Mouse (Mus musculus) limb, embryonic 12.5 days (tissue): Measurements from ENCODE around the gene Celsr1. TPM values are rescaled to one million over a fixed set of nuclear protein-coding genes. Genes with fewer than 3 reads are reported as not detected.
A peak's percentile ranks its signal among the peaks of the same experiment; 100 is the strongest.

Experiments used
- ATAC-seq: fragments of 200-750 bp; cut with Nextera tagmentation; 2 replicates; pipeline ENCODE4 v1.8.0; 2017; ENCODE audit warnings: low read depth, moderate TSS enrichment; ENCODE audit not compliant: insufficient number of reproducible peaks, insufficient read depth, low FRiP score, low TSS enrichment
- H3K27ac ChIP-seq: fragments of 300-500 bp; sonication (generic); 2 replicates; pipeline ENCODE4 v1.5.1; 2016; ENCODE audit warnings: mild to moderate bottlenecking, moderate library complexity
- H3K27me3 ChIP-seq: fragments of 300-500 bp; sonication (generic); 2 replicates; pipeline ENCODE4 v1.6.1; 2016; ENCODE audit warnings: mild to moderate bottlenecking, moderate library complexity
- H3K36me3 ChIP-seq: fragments of 300-500 bp; sonication (generic); 2 replicates; pipeline ENCODE4 v1.6.1; 2016; ENCODE audit warnings: mild to moderate bottlenecking, moderate library complexity
- H3K4me1 ChIP-seq: fragments of 300-500 bp; sonication (generic); replicated peaks from 2 replicates; pipeline ENCODE4 v1.6.1; 2016
- H3K4me2 ChIP-seq: fragments of 300-500 bp; sonication (generic); 2 replicates; pipeline ENCODE4 v1.6.1; 2016; ENCODE audit warnings: mild to moderate bottlenecking, moderate library complexity
- H3K4me3 ChIP-seq: fragments of 300-500 bp; sonication (generic); replicated peaks from 2 replicates; pipeline ENCODE4 v1.5.1; 2016; ENCODE audit warnings: mild to moderate bottlenecking
- H3K9ac ChIP-seq: fragments of 300-500 bp; sonication (generic); replicated peaks from 2 replicates; pipeline ENCODE4 v1.6.1; 2016; ENCODE audit warnings: mild to moderate bottlenecking, moderate library complexity
- H3K9me3 ChIP-seq: fragments of 300-500 bp; sonication (generic); 2 replicates; pipeline ENCODE4 v1.6.1; 2016; ENCODE audit warnings: mild to moderate bottlenecking, moderate library complexity
- WGBS: fragments of 180-500 bp; shearing (Covaris S2); methylation state at CpG from one replicate; pipeline ENCODE4 v1.1.7; 2016; 5-methylcytosine and 5-hydroxymethylcytosine counted together
- polyA plus RNA-seq: library from polyadenylated mRNA; unstranded; fragments of >200 nt; fragmentation: Nextera tagmentation; extraction: Ambion mirVana; gene quantifications from 2 replicates; pipeline ENCODE4 v1.2.1, GENCODE M21; 2016

Gene Celsr1
- polyA plus RNA-seq, 1 experiment from 2014 or later: 1.9 TPM

DNA sequence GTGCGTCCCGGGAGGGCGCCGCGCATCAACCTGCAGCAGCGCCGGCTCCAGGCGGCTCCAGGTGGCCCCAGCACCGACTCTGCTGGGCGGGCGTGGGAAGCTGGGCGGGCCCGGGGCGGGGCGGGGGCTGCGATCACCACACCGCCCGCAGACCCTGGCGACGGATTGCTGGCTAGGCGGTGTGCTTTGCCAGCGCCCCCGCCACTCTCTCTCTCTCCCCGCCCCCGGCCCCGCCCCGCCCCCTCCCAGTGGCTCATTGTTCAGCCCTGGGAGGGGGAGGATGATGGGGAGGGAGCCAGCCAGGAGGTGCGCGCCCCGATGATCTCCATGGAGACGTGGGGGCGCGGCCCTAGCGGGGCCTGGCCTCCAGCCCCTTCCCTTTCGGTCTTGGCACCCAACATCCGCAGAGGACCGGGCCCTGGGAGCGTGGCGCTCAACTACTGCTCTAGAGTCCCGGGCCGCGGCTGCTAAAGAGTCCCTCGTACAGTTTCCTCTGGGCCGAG is 495 bp upstream of the Celsr1 start:
- Histone ChIP-seq H3K9ac (peak overlapping the region; percentile 63), H3K27me3 (peaks cover 56% of the 10 kb centered on the region)

DNA sequence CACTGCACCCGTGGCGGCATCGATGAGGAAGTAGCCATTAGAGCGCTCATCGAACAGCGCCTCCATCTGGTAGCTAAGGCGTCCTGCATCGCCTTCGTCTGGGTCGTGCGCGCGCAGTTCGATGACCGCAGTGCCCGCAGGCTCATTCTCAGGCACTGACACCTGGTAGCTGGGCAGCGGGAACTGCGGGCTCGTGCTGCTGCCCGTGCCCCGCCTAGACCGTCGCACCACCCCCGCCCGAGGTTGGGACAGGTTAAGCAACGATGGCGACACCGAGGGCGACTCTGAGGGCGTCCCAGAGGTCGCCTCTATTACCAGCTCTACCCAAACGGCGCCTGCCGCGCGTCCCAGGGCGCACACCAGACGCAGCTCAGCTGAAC is 776 bp downstream of the Celsr1 start:
- peak overlapping the region; percentile 63; the same call in 1 of the 2 replicates for H3K9ac ChIP-seq
- under 1% methylated on average over 38 of the region's 38 CpGs for WGBS
- no peak overlapping the region for H3K27ac ChIP-seq
- peaks cover 53% of the 10 kb centered on the region for H3K27me3 ChIP-seq
- peaks cover 13% of the 10 kb centered on the region; the same call in 1 of the 2 replicates for H3K36me3 ChIP-seq
- H3K9me3 ChIP-seq: peaks cover 15% of the 10 kb centered on the region
- ATAC-seq: no peak
- peak overlapping the region; percentile 91 for H3K4me2 ChIP-seq
- H3K4me1 ChIP-seq: peaks cover 41% of the 10 kb centered on the region
- peak overlapping the region; percentile 63 for H3K4me3 ChIP-seq

More for the DNA sequence above, 495 bp upstream of the Celsr1 start:
- WGBS: under 1% methylated on average over 31 of the region's 44 CpGs
- peak overlapping the region; percentile 91 for H3K4me2 ChIP-seq
- H3K9me3 ChIP-seq: peaks cover 15% of the 10 kb centered on the region
- H3K4me1 ChIP-seq: peaks cover 29% of the 10 kb centered on the region
- peak; percentile 57 for ATAC-seq
- H3K27ac ChIP-seq: peak overlapping the region; percentile 56; the same call in 1 of the 2 replicates
- H3K4me3 ChIP-seq: peak overlapping the region; percentile 63
- peaks cover 13% of the 10 kb centered on the region; the same call in 1 of the 2 replicates for H3K36me3 ChIP-seq

DNA sequence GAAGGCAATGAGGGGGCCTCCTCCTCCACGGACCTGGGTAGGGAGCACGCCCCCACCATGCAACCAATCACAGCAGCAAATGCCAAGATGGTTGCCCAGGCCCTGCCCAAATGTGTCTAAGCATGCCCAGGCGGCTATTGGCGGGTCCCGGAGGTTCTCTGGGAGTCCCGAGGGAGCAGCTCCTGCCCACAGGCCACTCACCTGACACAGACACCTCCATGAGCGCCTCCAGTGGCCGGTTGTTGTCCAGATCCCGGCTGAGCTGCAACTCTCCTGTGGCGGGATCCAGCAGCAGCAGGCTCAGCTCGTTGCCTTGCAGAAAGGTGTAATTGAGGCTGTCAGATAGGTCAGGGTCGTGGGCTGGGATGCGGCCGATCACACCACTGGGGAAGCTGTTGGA is 3.6 kb downstream of the Celsr1 start:
- ATAC-seq: no peak
- WGBS: 63% methylated on average over 14 of the region's 14 CpGs
- peaks cover 40% of the 10 kb centered on the region for H3K4me1 ChIP-seq
- H3K27me3 ChIP-seq: peaks cover 39% of the 10 kb centered on the region
- no peak overlapping the region for H3K4me2 ChIP-seq
- H3K4me3 ChIP-seq: no peak overlapping the region
- H3K27ac ChIP-seq: no peak overlapping the region
- peaks cover 15% of the 10 kb centered on the region for H3K9me3 ChIP-seq
- H3K36me3 ChIP-seq: peaks cover 13% of the 10 kb centered on the region; the same call in 1 of the 2 replicates
- H3K9ac ChIP-seq: no peak overlapping the region

DNA sequence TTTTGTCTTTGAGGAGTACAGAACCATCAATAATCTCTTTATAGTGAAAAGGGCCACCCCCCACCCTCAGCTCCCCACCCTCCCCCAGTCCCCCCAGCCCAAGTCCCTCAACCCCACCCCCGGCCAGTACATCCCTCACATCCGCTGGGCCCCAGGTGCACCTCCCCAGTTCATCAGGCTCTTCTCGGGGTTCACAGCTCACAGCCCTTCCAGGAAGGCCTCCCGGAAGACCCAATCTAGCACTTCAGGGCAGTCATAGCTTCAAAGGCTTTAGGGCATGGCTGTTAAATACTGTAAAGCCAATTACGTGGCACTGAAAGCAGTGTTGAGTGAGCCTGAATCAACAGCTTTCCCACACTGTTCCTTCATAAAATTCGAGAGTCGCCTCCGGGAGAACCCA is 5.7 kb downstream of the Celsr1 start:
- Histone ChIP-seq H3K9ac (no peak overlapping the region), H3K4me1 (peaks cover 23% of the 10 kb centered on the region), H3K27me3 (peaks cover 26% of the 10 kb centered on the region), H3K4me2 (no peak overlapping the region; the same call in 1 of the 2 replicates), H3K27ac (no peak overlapping the region), H3K36me3 (peaks cover 13% of the 10 kb centered on the region; the same call in 1 of the 2 replicates), H3K9me3 (peaks cover 15% of the 10 kb centered on the region), H3K4me3 (no peak overlapping the region)
- ATAC-seq: no peak
- 26% methylated on average over 8 of the region's 8 CpGs for WGBS

DNA sequence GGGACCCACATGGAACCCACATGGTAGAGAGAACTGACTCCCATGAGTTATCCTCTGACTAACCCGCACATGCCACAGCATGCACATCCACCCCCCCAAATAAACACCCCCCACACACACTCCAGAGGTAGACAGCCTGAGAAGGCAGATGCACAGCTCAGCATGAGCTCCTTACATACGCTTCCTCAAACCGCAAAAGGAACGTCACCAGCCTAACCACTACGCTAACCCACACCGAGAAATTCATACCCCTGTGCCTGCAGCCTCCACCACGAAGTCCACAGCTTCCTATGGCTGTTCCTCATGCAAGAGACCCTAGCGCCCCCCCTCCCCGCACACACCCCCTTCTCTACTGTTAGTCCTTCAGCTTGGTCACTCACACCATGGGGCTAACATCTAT is 11.6 kb downstream of the Celsr1 start:
- WGBS: 83% methylated on average over 9 of the region's 9 CpGs
- H3K9ac ChIP-seq: no peak overlapping the region

DNA sequence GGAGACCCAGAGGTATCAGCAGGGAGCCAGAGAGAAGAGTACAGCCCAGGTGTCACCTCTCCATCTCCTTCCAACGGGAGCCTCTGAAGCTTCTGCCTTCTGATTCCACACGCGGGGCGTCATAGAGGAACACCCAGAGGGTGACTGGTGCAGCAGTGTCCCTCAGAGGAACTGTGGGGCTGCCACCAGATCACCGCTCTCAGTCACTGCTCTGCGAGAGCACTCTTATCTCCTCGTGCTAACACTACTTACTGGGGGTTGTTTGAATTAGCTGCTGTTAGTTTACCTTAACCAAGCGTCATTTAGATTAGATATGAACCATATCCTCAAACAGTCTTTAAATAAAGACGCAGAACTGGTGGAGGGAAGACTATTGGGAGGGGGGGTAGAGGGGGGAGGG is 12.3 kb downstream of the Celsr1 start:
- H3K4me2 ChIP-seq: no peak overlapping the region
- no peak overlapping the region for H3K4me3 ChIP-seq
- peaks cover 5% of the 10 kb centered on the region for H3K9me3 ChIP-seq
- H3K27ac ChIP-seq: no peak overlapping the region
- peaks cover 8% of the 10 kb centered on the region; the same call in 1 of the 2 replicates for H3K27me3 ChIP-seq
- H3K36me3 ChIP-seq: no peaks in the 10 kb centered on the region
- H3K9ac ChIP-seq: no peak overlapping the region
- no peaks in the 10 kb centered on the region for H3K4me1 ChIP-seq
- 45% methylated on average over 9 of the region's 9 CpGs for WGBS
- ATAC-seq: no peak

More for the DNA sequence above, 11.6 kb downstream of the Celsr1 start:
- Histone ChIP-seq H3K4me1 (no peaks in the 10 kb centered on the region), H3K4me3 (no peak overlapping the region), H3K4me2 (no peak overlapping the region), H3K27ac (no peak overlapping the region), H3K27me3 (peaks cover 8% of the 10 kb centered on the region; the same call in 1 of the 2 replicates), H3K9me3 (peaks cover 5% of the 10 kb centered on the region), H3K36me3 (no peaks in the 10 kb centered on the region)
- no peak for ATAC-seq

DNA sequence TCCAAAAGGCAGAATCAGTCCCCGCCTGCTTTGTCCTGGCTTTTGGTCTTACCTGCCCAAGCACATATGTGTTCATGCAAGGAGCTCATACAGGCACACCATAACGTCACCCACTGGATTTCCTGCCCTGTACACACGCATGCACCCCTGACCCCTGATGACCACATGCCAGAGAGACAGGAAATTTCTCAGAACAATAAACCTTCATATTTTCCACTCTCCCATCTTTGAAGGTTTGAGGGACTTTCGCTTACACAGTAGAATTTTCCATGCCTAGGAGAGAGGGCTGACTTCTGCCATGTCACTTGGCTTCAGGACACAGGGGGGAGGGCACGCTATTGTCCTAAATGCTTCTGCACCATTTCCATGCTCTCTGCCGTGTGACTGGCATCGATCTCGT is 13.6 kb downstream of the Celsr1 start:
- 78% methylated on average over 8 of the region's 8 CpGs for WGBS
- H3K27me3 ChIP-seq: peaks cover 8% of the 10 kb centered on the region; the same call in 1 of the 2 replicates

DNA sequence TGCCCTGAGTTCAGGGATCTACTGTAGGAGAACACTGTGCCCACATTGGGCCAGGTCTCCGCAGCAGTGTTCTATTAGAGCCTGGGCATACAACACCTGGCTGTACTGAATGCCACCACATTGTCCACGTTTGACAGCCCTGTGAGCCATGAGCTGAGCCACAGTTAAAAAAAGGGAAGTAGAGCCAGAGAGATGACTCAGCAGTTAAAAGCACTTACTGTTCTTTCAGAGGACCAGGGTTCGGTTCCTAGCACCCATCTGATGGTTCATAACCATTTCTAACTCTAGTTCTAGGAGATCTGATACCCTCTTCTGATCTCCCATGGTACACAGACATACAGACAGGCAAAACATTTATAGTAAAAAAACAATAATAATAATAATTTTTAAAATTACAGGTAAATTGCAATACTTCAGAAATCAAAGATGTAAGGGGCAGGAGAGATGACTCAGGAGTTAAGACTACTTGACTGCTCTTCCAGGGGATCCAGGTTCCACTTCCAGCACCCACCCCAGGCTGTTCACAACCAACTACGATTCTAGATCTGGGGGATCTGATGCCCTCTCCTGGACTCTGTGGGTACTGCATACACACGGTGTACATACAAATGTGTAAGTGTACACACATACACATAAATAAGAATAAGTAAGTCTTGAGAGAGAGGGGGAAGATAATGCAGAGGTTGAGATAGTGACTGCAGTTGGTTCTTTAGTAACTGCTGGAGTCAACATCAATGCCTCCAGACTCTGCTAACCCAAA is 14.6 kb downstream of the Celsr1 start:
- H3K4me3 ChIP-seq: no peak overlapping the region
- H3K36me3 ChIP-seq: no peaks in the 10 kb centered on the region
- no peak overlapping the region for H3K27ac ChIP-seq
- peaks cover 1% of the 10 kb centered on the region; the same call in 1 of the 2 replicates for H3K4me1 ChIP-seq
- H3K9me3 ChIP-seq: peaks cover 12% of the 10 kb centered on the region
- peaks cover 8% of the 10 kb centered on the region; the same call in 1 of the 2 replicates for H3K27me3 ChIP-seq
- no peak overlapping the region for H3K4me2 ChIP-seq
- no peak for ATAC-seq
- H3K9ac ChIP-seq: no peak overlapping the region
- WGBS: 91% methylated on average over 5 of the region's 5 CpGs

More for the DNA sequence above, 13.6 kb downstream of the Celsr1 start:
- Histone ChIP-seq H3K4me3 (no peak overlapping the region), H3K27ac (no peak overlapping the region), H3K36me3 (no peaks in the 10 kb centered on the region), H3K9ac (no peak overlapping the region), H3K4me2 (no peak overlapping the region), H3K9me3 (peaks cover 5% of the 10 kb centered on the region), H3K4me1 (no peaks in the 10 kb centered on the region)
- ATAC-seq: no peak

DNA sequence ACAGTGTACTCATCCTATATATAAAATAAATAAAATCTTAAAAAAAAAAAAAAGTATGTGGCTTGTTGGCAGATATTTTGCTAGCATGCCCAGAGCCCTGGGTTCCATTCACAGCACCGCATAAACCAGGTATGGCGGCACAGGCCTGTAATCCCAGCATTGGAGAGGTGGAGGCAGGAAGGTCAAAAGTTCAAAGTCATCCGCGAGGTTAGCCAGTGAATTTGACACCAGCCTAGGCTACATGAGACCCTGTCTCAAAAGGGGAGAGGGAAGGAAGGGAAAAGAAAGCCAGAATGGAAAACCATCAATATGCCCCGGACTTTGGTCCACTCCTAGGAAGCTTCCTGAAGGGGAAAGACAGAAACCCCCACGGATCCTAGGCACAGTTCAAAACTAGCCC is 16.2 kb downstream of the Celsr1 start:
- Histone ChIP-seq H3K27ac (no peak overlapping the region), H3K4me3 (no peak overlapping the region), H3K9me3 (peaks cover 12% of the 10 kb centered on the region), H3K4me1 (peaks cover 13% of the 10 kb centered on the region), H3K36me3 (no peaks in the 10 kb centered on the region), H3K4me2 (no peak overlapping the region), H3K27me3 (no peaks in the 10 kb centered on the region), H3K9ac (no peak overlapping the region)
- ATAC-seq: no peak
- 84% methylated on average over 6 of the region's 6 CpGs for WGBS

DNA sequence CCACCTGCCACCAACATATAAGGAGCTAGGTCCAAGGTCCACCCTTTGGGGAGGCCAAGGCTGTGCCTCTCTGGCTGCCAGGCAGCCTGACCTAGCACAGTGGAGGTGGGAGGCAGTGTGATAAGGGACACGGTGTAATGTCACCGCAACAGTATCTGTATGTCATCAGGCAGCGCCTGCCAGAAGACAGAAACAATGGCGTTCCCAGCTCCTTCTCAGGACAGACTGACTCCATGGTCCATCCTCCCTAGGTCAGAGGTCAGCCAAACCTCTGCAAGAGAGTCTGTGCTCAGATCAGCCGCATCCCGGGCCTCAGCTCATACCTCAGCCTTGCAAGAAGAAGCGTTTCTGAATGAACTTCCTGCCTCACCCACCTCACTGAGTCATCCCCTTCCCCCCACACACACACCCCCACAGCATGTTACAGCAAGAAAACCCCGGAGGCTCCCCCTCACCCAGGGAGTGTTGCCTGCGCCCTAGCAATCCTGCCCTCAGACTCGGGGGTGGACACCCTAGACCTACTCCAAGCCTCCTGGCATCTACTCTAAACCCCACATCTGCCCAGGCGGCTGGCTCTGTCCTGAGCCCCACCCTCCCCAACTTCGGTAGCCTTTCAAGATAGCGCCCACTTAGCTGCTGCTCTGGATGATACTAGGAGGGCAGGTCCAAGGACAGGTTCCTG is 17.6 kb downstream of the Celsr1 start:
- Histone ChIP-seq H3K36me3 (no peaks in the 10 kb centered on the region), H3K4me1 (peaks cover 13% of the 10 kb centered on the region), H3K27me3 (no peaks in the 10 kb centered on the region), H3K27ac (no peak overlapping the region), H3K9ac (no peak overlapping the region), H3K4me2 (no peak overlapping the region), H3K9me3 (peaks cover 12% of the 10 kb centered on the region), H3K4me3 (no peak overlapping the region)
- no peak for ATAC-seq
- WGBS: 67% methylated on average over 13 of the region's 13 CpGs

DNA sequence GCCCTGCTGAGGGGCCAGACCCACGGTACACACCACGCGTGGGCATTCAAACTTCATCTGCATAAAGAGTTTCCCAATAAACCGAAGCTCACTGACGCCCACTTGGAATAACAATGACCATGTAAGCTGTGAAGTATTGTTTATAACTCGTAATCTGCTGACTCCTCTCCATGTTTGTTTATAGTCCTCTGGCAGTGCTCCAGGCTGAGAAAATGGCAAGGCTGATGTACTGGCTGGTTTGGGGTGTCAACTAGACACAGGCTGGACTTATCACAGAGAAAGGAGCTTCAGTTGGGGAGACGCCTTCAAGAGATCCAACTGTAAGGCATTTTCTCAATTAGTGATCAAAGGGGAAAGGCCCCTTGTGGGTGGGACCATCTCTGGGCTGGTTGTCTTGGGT is 18.6 kb downstream of the Celsr1 start:
- H3K27ac ChIP-seq: no peak overlapping the region
- H3K9me3 ChIP-seq: peaks cover 12% of the 10 kb centered on the region
- peaks cover 13% of the 10 kb centered on the region for H3K4me1 ChIP-seq
- H3K4me3 ChIP-seq: no peak overlapping the region
- ATAC-seq: no peak
- H3K36me3 ChIP-seq: no peaks in the 10 kb centered on the region
- no peak overlapping the region for H3K9ac ChIP-seq
- no peaks in the 10 kb centered on the region for H3K27me3 ChIP-seq
- 84% methylated on average over 7 of the region's 7 CpGs for WGBS
- no peak overlapping the region for H3K4me2 ChIP-seq
